Mouse (Mus musculus) hindbrain, embryonic 12.5 days (tissue): ENCODE measurements around the gene Mansc1. TPM values are rescaled to one million over a fixed set of nuclear protein-coding genes. Genes with fewer than 3 reads are reported as not detected.

ENCODE experiments used
- ATAC-seq: fragments of 200-750 bp; cut with Nextera tagmentation; 2 replicates; pipeline ENCODE4 v1.8.0; 2017; ENCODE audit warnings: moderate TSS enrichment; ENCODE audit not compliant: low FRiP score
- H3K27ac ChIP-seq: fragments of 300-500 bp; sonication (generic); 2 replicates; pipeline ENCODE4 v1.5.1; 2016; ENCODE audit warnings: mild to moderate bottlenecking
- H3K27me3 ChIP-seq: fragments of 300-500 bp; sonication (generic); 2 replicates; pipeline ENCODE4 v1.6.1; 2016; ENCODE audit warnings: mild to moderate bottlenecking
- H3K36me3 ChIP-seq: fragments of 300-500 bp; sonication (generic); 2 replicates; pipeline ENCODE4 v1.6.1; 2016; ENCODE audit warnings: mild to moderate bottlenecking
- H3K4me1 ChIP-seq: fragments of 300-500 bp; sonication (generic); 2 replicates; pipeline ENCODE4 v1.6.1; 2016
- H3K4me2 ChIP-seq: fragments of 300-500 bp; sonication (generic); replicated peaks from 2 replicates; pipeline ENCODE4 v1.6.1; 2016; ENCODE audit warnings: mild to moderate bottlenecking
- H3K4me3 ChIP-seq: fragments of 300-500 bp; sonication (generic); 2 replicates; pipeline ENCODE4 v1.5.1; 2016; ENCODE audit warnings: mild to moderate bottlenecking
- H3K9ac ChIP-seq: fragments of 300-500 bp; sonication (generic); 2 replicates; pipeline ENCODE4 v1.6.1; 2016; ENCODE audit warnings: mild to moderate bottlenecking, moderate library complexity
- H3K9me3 ChIP-seq: fragments of 300-500 bp; sonication (generic); replicated peaks from 2 replicates; pipeline ENCODE4 v1.6.1; 2016; ENCODE audit warnings: mild to moderate bottlenecking
- WGBS: fragments of 180-500 bp; shearing (Covaris S2); methylation state at CpG from one replicate; pipeline ENCODE4 v1.1.7; 2016; 5-methylcytosine and 5-hydroxymethylcytosine counted together
- polyA plus RNA-seq: library from polyadenylated mRNA; unstranded; fragments of >200 nt; fragmentation: Nextera tagmentation; extraction: Ambion mirVana; gene quantifications from 2 replicates; pipeline ENCODE4 v1.2.1, GENCODE M21; 2016

The Mansc1 gene
- polyA plus RNA-seq, 1 experiment from 2014 or later = 1.3 TPM

- no peak overlapping the region for H3K27ac ChIP-seq
- WGBS = 91% methylated on average over 4 of the region's 4 CpGs
- H3K9me3 ChIP-seq = no peaks in the 10 kb centered on the region
- ATAC-seq = no peak
- H3K4me2 ChIP-seq = no peak overlapping the region
- H3K4me3 ChIP-seq = no peak overlapping the region
- H3K9ac ChIP-seq = no peak overlapping the region
- no peaks in the 10 kb centered on the region for H3K4me1 ChIP-seq
- H3K27me3 ChIP-seq = peaks cover 2% of the 10 kb centered on the region; the same call in 1 of the 2 replicates
- no peaks in the 10 kb centered on the region for H3K36me3 ChIP-seq
Measured at GRCm38 (mm10) chr6:134579506-134579905, 52.8 kb downstream of the Mansc1 start.

- no peaks in the 10 kb centered on the region for H3K36me3 ChIP-seq
- H3K4me3 ChIP-seq = no peak overlapping the region
- H3K4me2 ChIP-seq = no peak overlapping the region
- WGBS = 69% methylated on average over 6 of the region's 6 CpGs
- no peak for ATAC-seq
- no peaks in the 10 kb centered on the region for H3K9me3 ChIP-seq
- no peaks in the 10 kb centered on the region for H3K4me1 ChIP-seq
- H3K9ac ChIP-seq = no peak overlapping the region
- peaks cover 2% of the 10 kb centered on the region; the same call in 1 of the 2 replicates for H3K27me3 ChIP-seq
- no peak overlapping the region for H3K27ac ChIP-seq
Measured at GRCm38 (mm10) chr6:134578039-134578438, 54.2 kb downstream of the Mansc1 start.

- Histone ChIP-seq H3K4me1 (no peaks in the 10 kb centered on the region), H3K4me2 (no peak overlapping the region), H3K27me3 (peaks cover 2% of the 10 kb centered on the region; the same call in 1 of the 2 replicates), H3K36me3 (no peaks in the 10 kb centered on the region), H3K9me3 (no peaks in the 10 kb centered on the region), H3K27ac (no peak overlapping the region), H3K4me3 (no peak overlapping the region), H3K9ac (no peak overlapping the region)
- ATAC-seq = no peak
- 69% methylated on average over 3 of the region's 3 CpGs for WGBS
Measured at GRCm38 (mm10) chr6:134575288-134575741, 57.0 kb downstream of the Mansc1 start.

DNA sequence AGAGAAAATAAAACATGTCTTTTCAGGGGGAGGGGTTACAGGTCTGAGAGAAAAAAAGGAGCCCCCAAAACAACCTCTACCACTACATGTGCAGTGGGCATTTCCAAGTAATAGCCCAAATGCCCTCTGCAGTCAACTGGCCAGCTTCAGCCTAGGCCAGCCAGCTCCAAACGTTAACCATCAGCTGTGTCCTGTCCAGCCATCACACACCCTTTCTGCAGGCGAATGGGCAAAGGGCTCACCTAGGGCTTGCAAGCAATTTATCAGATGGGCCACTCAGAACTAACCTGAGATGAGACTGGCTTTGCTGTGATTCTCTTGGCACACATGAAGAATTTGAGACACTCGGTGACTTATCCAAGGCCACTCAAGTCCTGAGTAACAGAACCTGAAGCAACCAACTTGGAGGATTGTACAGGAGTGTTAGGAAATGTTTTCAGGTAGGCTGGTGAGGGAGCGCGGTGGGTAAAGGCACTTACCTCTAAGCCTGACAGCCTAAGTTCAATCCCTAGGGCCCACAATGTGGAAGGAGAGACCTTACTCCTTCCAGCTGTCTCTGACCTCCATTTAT is 64.2 kb downstream of the Mansc1 start:
- H3K27ac ChIP-seq = peak overlapping the region; percentile 40; the same call in 1 of the 2 replicates
- H3K36me3 ChIP-seq = no peaks in the 10 kb centered on the region
- H3K27me3 ChIP-seq = no peaks in the 10 kb centered on the region
- no peak overlapping the region for H3K9ac ChIP-seq
- H3K9me3 ChIP-seq = no peaks in the 10 kb centered on the region
- no peak for ATAC-seq
- H3K4me2 ChIP-seq = no peak overlapping the region
- no peak overlapping the region for H3K4me3 ChIP-seq
- 75% methylated on average over 5 of the region's 5 CpGs for WGBS
- H3K4me1 ChIP-seq = peaks cover 23% of the 10 kb centered on the region

DNA sequence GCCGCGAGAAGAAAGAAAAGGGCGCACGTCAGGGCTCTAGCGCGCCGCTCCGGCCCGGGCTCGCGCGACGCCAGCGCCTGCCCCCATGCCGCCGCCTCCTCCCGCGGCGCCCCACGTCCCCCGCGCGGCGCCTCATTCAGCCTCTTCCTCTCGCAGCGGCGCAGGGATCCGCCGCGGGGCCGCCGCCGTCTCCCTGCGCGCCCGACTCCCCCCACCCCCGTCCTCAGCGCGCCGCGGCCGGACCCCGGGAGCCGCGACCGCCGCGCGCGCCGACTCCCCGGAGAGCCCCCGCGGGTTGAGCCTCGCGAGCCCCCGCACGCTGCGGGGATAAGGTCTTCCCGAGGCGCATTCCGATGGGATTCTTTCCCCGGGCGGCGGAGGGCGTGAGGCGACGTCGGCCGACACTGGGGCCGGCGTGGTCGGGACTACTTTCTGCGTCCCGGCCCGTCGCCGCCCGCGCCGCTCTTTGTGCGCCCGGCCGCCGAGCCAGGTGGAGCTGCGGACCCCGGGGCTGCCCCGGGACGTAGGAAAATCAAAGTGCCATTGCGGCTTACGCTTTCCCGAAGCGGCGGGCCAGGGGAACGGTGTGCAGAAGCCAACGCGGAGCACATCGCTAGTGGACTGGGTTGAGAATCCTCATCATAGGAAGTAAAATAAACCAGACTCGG is 65.3 kb downstream of the Mansc1 start, which contains the start of gene Lrp6:
Gene Lrp6 (minus strand): TSS at position 148 of the 668 bp plus-strand sequence.
- peak; percentile 95 for ATAC-seq
- Histone ChIP-seq H3K27me3 (no peaks in the 10 kb centered on the region), H3K27ac (peak within 1 kb of the TSS; percentile 100), H3K36me3 (no peaks in the 10 kb centered on the region), H3K4me1 (peaks cover 27% of the 10 kb centered on the region), H3K4me2 (peak within 1 kb of the TSS; percentile 81), H3K4me3 (peak within 1 kb of the TSS; percentile 87), H3K9ac (peak within 1 kb of the TSS; percentile 98), H3K9me3 (no peaks in the 10 kb centered on the region)
- under 1% methylated on average over 60 of the region's 99 CpGs for WGBS

DNA sequence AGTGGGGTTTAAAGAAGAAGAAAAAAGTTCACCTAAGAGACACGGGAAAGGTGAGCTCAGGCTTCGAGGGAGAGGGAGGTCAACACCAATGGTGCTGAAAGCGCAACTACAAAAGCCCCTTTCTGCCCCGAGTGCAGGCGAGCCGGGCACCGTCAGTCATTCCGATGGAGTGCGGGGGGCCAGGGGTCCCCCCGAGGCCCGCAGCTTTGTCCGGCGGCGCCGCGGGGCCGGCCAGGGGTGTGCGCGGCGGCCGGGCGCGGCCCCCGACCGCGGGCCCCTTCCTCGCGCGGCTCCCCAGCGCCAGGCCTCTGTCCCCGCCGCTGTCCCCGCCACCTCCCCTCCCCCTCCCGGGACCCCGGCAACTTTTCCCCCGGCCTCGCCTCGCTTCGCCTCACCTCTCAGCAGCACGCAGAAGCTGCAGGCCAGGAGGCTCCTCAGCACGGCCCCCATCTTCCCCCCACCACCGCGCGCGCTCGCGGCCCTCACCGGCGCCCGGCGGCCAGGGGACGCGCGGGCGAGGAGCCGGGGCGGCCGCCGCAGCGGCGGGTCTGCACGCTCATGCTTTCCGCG is 66.0 kb downstream of the Mansc1 start:
- no peaks in the 10 kb centered on the region for H3K27me3 ChIP-seq
- ATAC-seq = peak; percentile 80
- peak overlapping the region; percentile 98 for H3K9ac ChIP-seq

DNA sequence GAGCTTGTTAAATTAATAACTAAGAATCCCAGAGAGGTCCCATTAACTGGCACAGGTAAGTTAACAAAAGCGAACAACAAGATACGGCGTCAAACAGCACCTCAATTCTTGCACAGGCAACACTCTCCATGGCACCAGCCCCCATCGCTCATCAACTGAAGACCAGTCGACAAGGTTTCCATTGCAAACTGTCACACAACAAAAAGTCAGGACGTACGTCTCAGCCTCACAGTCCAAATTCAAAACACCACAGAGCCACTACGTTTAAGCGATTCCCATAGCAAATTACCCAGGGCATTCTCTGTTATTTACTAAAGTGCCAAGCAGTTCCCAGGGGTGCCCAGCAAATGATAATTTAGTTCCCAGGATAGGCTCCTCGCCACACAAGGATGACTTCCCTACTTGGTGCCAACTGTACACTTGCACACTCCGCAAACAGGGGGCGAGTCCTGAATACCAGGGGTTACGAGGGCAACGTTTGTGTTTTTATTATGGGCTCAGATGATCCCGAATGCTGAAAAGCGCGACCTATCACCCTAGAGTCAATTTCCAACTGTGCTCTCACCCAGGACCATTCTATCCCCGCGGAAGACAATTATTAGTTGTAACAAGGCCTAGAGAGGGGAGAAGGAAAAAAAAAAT is 66.6 kb downstream of the Mansc1 start:
- Histone ChIP-seq H3K9me3 (no peaks in the 10 kb centered on the region), H3K27ac (peak overlapping the region; percentile 100), H3K27me3 (no peaks in the 10 kb centered on the region), H3K36me3 (no peaks in the 10 kb centered on the region), H3K4me1 (peaks cover 27% of the 10 kb centered on the region), H3K9ac (peak overlapping the region; percentile 98), H3K4me2 (peak overlapping the region; percentile 81), H3K4me3 (peak overlapping the region; percentile 87)
- no peak for ATAC-seq
- 2% methylated on average over 19 of the region's 19 CpGs for WGBS

More for the DNA sequence above, 66.0 kb downstream of the Mansc1 start:
- Histone ChIP-seq H3K9me3 (no peaks in the 10 kb centered on the region), H3K4me3 (peak overlapping the region; percentile 87), H3K27ac (peak overlapping the region; percentile 100), H3K36me3 (no peaks in the 10 kb centered on the region), H3K4me1 (peaks cover 27% of the 10 kb centered on the region), H3K4me2 (peak overlapping the region; percentile 81)
- WGBS = under 1% methylated on average over 48 of the region's 64 CpGs

- Histone ChIP-seq H3K27ac (no peak overlapping the region), H3K4me1 (peaks cover 32% of the 10 kb centered on the region), H3K9me3 (no peaks in the 10 kb centered on the region), H3K9ac (no peak overlapping the region), H3K36me3 (no peaks in the 10 kb centered on the region), H3K4me3 (no peak overlapping the region; the same call in 1 of the 2 replicates), H3K27me3 (no peaks in the 10 kb centered on the region), H3K4me2 (peak overlapping the region; percentile 81)
- ATAC-seq = no peak
- WGBS = 74% methylated on average over 2 of the region's 2 CpGs
Measured at GRCm38 (mm10) chr6:134564539-134564938, 67.7 kb downstream of the Mansc1 start.

DNA sequence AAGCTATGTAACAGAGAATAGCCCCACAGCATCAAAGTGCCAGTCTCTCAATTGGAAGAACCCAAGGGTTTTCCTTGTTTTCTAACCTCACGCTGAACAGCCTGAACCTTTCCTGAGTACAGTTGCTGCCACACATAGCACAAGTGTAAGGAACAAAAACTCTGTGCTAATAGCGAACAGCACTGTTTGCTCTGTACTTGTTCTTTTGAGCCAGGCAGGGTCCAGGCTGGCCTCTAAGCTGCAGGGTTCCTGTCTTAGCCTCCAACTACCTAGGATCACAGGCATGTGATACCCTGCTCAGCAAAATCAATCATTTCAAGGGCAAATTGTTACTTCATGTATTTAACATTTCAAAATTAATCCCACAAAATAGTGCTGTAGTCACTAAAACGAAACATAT is 72.7 kb downstream of the Mansc1 start:
- Histone ChIP-seq H3K4me1 (peaks cover 30% of the 10 kb centered on the region), H3K9ac (no peak overlapping the region), H3K27me3 (no peaks in the 10 kb centered on the region), H3K4me2 (no peak overlapping the region), H3K9me3 (no peaks in the 10 kb centered on the region), H3K36me3 (no peaks in the 10 kb centered on the region), H3K4me3 (no peak overlapping the region), H3K27ac (no peak overlapping the region)
- WGBS = 66% methylated on average over 3 of the region's 3 CpGs
- no peak for ATAC-seq

Other genes with a start within 250 kb of the Mansc1 start
- 0.35 and 0.40 TPM in 2 replicates for gene Bcl2l14, start 236.2 kb downstream of the Mansc1 start, polyA plus RNA-seq
- gene Lrp6, start 65.5 kb downstream of the Mansc1 start, polyA plus RNA-seq = 38.2 and 39.2 TPM in 2 replicates
- gene Borcs5, start 7.0 kb upstream of the Mansc1 start, polyA plus RNA-seq = 37.8 and 38.5 TPM in 2 replicates
- gene Dusp16, start 160.1 kb upstream of the Mansc1 start, polyA plus RNA-seq = 11.0 and 12.9 TPM in 2 replicates
- gene Crebl2, start 197.7 kb upstream of the Mansc1 start, polyA plus RNA-seq = 2.8 and 3.0 TPM in 2 replicates